Mouse (Mus musculus) cortical plate, adult 2 months (tissue): Measurements from ENCODE around the gene Pnpo. TPM values are rescaled to one million over a fixed set of nuclear protein-coding genes. Genes with fewer than 3 reads are reported as not detected.

Experiments
- H3K27ac ChIP-seq: fragments of 200-500 bp; 2 replicates; pipeline ENCODE4 v1.5.1; 2012; ENCODE audit warnings: low read length, control low read depth, inconsistent platforms; ENCODE audit not compliant: insufficient read depth
- H3K4me1 ChIP-seq: fragments of 200-500 bp; 2 replicates; pipeline ENCODE4 v1.6.1; 2011; ENCODE audit warnings: low read length; ENCODE audit not compliant: control insufficient read depth, insufficient read depth
- H3K4me3 ChIP-seq: fragments of 200-500 bp; 2 replicates; pipeline ENCODE4 v1.5.1; 2011; ENCODE audit warnings: mild to moderate bottlenecking, low read length, control low read depth; ENCODE audit not compliant: insufficient read depth
- CTCF ChIP-seq: fragments of 200-500 bp; IDR thresholded peaks from 2 replicates; pipeline ENCODE4 v1.5.1; 2011; ENCODE audit warnings: mild to moderate bottlenecking, control low read depth, low read length; ENCODE audit not compliant: insufficient read depth; ENCODE audit errors: extremely low read depth
- POLR2A ChIP-seq: fragments of 200-500 bp; IDR thresholded peaks from 2 replicates; pipeline ENCODE4 v1.6.1; 2011; ENCODE audit warnings: mild to moderate bottlenecking, low read length, control low read depth; ENCODE audit not compliant: insufficient read depth; ENCODE audit errors: extremely low read depth
- polyA plus RNA-seq: library from polyadenylated mRNA; depleted of rRNA; stranded (reverse); fragments of >200 nt; gene quantifications from 2 replicates; pipeline ENCODE4 v1.2.3, GENCODE M21; 2012

Gene Pnpo
- polyA plus RNA-seq, 1 experiment = 41.4 TPM

DNA sequence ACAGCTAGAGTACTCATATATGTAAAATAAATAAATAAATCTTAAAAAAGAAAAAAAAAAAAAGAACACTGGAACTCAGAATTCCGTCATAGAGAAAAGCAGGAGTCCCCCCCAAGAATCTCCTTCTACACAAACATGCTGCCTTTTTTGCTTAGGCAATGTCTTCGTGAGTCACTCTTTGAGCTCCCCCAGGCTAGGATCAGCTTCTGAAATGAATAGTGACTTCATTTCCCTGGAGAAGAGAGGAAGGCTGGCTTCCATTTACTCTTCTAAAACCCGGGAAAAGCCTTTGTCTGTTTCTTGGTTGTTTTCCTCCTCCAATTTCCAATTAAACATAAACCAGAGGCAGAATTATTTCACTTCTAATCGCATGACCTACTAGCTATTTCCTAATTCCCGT is 29.1 kb upstream of the Pnpo start:
- Histone ChIP-seq H3K4me1 (peaks cover 13% of the 10 kb centered on the region), H3K4me3 (no peak overlapping the region), H3K27ac (no peak overlapping the region)
- no peak for TF ChIP-seq POLR2A
- TF ChIP-seq CTCF = no peak

GRCm38 (mm10) chr11:96970341-96970740 is 26.6 kb upstream of the Pnpo start:
- H3K27ac ChIP-seq = peak overlapping the region; percentile 80; the same call in 1 of the 2 replicates
- no peak for TF ChIP-seq CTCF
- TF ChIP-seq POLR2A = no peak
- H3K4me3 ChIP-seq = no peak overlapping the region
- peaks cover 9% of the 10 kb centered on the region for H3K4me1 ChIP-seq

DNA sequence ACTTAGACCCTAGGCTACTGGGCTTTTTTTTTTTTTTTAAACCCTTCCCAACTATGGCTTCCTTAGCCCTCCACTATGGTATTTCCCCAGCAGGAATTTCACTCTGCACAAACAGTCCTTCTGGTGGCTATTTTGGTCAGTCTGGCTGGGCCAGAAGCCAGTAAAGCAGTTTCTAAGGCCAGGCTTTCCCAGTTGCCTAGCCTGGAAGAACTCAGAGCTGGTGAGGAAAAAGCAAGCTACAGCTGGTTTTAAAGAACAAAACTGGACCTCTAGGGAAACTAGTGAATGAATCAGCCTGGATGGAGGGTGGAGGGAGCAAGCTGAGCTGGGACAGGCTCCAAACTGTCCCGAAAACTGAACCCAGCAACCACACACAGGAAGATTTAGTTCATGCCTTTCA is 26.0 kb upstream of the Pnpo start:
- TF ChIP-seq CTCF (no peak), POLR2A (no peak)
- Histone ChIP-seq H3K4me1 (peaks cover 9% of the 10 kb centered on the region), H3K27ac (peak overlapping the region; percentile 80), H3K4me3 (no peak overlapping the region)

DNA sequence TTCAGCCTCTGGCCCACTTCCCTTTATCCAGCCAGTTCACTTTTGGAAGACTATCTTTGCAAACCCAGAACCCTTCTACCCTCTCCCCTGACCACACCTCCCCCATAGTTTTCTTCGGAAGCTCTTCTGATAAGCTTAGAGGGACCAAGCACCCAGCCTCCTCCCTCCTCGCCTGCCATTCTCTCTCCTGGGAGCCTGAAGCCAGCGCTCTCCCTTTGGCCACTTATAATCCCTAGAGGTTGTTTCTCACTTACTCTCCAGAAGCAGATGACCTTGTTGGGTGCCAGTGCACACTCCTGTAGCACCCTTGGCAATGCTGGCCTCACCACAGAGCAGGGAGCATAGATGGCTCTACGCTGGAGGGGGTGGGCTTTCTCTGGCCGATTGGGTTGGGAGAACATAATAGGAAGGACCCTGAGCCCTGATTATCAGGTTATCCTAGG is 25.5 kb upstream of the Pnpo start:
- Histone ChIP-seq H3K27ac (peak overlapping the region; percentile 80), H3K4me1 (peaks cover 9% of the 10 kb centered on the region), H3K4me3 (no peak overlapping the region)
- TF ChIP-seq POLR2A (no peak), CTCF (no peak)

DNA sequence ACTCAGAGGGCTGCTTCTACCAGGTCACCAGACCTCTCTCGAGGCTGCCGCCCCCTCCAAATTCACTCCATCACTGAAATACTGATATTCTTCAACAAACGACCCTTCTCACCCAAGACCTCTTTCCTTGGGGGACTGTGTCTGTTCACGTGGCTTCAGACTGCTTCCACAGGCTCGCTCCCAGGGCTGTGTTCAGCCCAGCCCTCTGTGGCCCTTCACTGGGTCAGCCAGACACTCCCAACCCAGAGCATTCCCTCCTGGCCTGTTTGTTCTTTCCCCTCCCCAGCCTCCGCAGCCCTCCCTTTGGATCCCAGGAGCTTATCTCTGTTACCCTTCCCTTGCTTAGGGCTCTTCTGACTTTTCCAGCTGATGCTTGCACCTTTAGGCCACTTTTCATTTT is 24.7 kb upstream of the Pnpo start:
- peaks cover 9% of the 10 kb centered on the region for H3K4me1 ChIP-seq
- no peak overlapping the region for H3K4me3 ChIP-seq
- no peak for TF ChIP-seq CTCF
- no peak for TF ChIP-seq POLR2A
- H3K27ac ChIP-seq = no peak overlapping the region

DNA sequence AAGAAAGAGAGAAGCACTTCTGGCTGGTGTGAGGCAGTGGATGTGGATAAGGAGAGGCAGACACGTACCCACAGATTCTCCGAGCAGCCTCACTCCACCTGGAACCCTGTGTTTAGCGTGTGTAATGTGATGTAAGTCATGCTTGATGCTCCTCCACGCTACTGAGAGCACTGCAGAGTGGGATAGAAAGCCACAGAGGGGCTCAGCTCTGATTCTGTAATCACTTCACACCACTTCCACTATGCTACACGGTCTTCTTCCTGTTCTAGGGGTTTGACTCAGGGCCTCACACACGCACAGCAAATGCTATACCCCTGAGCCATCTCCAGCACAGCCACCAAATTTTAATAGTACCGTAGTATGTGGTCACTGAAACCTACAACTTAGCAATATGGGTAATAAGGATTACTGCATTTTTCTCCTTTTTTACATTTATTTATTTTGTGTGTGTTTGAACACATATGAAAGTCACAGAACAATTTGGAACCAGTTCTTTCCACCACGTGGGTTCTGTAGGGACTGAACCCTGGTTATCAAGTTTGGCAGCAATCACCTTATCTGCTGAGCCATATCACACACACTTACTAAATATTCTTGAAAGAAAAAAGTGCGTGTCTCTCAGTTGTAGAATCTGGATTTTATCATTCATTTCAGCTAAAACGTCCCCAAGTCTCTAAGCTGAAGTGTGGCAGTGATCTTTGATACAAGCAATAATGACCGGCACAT is 23.9 kb upstream of the Pnpo start:
- Histone ChIP-seq H3K27ac (no peak overlapping the region), H3K4me1 (peaks cover 9% of the 10 kb centered on the region), H3K4me3 (no peak overlapping the region)
- TF ChIP-seq POLR2A = no peak
- no peak for TF ChIP-seq CTCF

- Histone ChIP-seq H3K27ac (peak overlapping the region; percentile 65), H3K4me3 (no peak overlapping the region), H3K4me1 (peaks cover 7% of the 10 kb centered on the region)
- no peak for TF ChIP-seq POLR2A
- no peak for TF ChIP-seq CTCF
Observed at GRCm38 (mm10) chr11:96966914-96967543, 23.2 kb upstream of the Pnpo start.

- H3K27ac ChIP-seq = no peak overlapping the region
- no peak overlapping the region for H3K4me3 ChIP-seq
- TF ChIP-seq CTCF (no peak), POLR2A (no peak)
- peaks cover 6% of the 10 kb centered on the region for H3K4me1 ChIP-seq
Observed at GRCm38 (mm10) chr11:96966172-96966571, 22.4 kb upstream of the Pnpo start.

DNA sequence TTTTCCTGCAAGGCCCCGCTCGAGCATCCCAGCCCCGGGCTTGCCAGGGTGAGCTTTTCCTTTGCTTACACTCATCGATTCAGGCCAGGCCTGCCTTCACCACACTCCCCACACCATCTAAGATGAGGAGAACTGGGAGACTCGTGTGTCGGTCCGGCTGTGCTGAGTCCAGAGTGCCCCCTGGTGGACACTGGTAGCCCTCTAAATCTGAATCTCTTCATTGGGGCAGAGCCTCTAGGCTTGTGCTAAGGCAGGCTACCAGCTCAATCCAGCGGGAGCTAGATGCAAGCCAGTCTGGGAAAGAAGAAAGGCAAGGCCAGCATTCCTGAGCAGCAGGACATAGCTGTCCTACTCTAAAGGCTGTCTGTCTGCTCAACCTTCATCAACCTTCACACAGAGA is 19.8 kb upstream of the Pnpo start:
- Histone ChIP-seq H3K4me1 (no peaks in the 10 kb centered on the region), H3K27ac (no peak overlapping the region)
- TF ChIP-seq POLR2A (no peak), CTCF (peak; percentile 80)

More for the DNA sequence above, 19.8 kb upstream of the Pnpo start:
- no peak overlapping the region for H3K4me3 ChIP-seq
